Comparison of ENCODE assay signal across 16 mouse cellular contexts in the genomic region with DNA sequence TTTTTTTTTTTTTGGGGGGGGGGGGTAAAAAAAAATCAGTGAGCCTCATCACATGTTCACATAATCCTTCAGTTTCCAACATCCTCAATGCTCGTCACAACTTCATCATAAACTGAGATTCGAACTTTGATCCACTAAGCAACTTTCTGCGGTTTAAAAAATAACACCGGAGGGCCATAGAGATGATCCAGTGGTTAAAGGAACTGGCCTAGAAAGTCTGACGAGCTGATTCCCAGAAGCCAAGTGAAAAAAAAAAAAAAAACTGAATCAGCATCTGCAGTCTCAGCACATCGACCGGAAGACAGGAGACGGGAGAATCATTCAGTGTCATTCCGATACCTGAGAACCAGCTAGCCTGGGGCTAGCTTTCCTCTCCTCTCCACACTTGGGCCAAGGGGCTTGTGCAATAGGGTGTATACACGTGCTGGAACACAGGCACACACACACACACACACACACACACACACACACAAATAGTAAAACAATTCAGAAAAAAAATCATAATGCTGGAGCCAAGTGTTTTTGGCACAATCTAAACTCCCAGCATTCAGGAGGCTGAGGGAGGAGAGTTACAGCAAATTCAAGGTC. TPM values are rescaled to one million over a fixed set of nuclear protein-coding genes. Genes with fewer than 3 reads are reported as not detected.
A peak's percentile ranks its signal among the peaks of the same experiment; 100 is the strongest.
DNase-seq lines count a peak whose midpoint lies in the region; ATAC-seq lines count a peak whose summit lies in the region.
"Had no signal": no experiment of that assay in that cellular context is flagged by ENCODE, and none has a peak within 500 bp of the region (broad histone marks: within the 10 kb centered on the region; RNA-seq: fewer than 3 reads in every experiment).

No protein-coding gene starts in this region.

- peak overlapping the region; percentile 11; the same call in 1 of the 2 replicates for H3K4me2 ChIP-seq in hindbrain, embryonic 14.5 days (replicated peaks)
- H3K4me2 ChIP-seq in hindbrain, embryonic 16.5 days (ENCODE audit: low read length): no peak overlapping the region; the same call in 1 of the 2 replicates
- peak overlapping the region; percentile 15 for H3K4me2 ChIP-seq in lung, embryonic 16.5 days (ENCODE audit: low read depth, low read length)

- intact Hi-C loops in left cerebral cortex, postnatal 4 days (cut with DNase I): no loop called here

- WGBS in hindbrain, embryonic 14.5 days: 80% methylated on average over 10 of the region's 10 CpGs
- 71% methylated on average over 10 of the region's 10 CpGs for WGBS in hindbrain, embryonic 16.5 days
- WGBS in lung, embryonic 16.5 days: 57% methylated on average over 10 of the region's 10 CpGs

- no peaks in the 10 kb centered on the region for H3K36me3 ChIP-seq in hindbrain, embryonic 14.5 days (replicated peaks; ENCODE audit: control insufficient read depth, insufficient read depth)
- H3K36me3 ChIP-seq in hindbrain, embryonic 16.5 days (ENCODE audit: control insufficient read depth, insufficient read depth, low read length): no peaks in the 10 kb centered on the region
- H3K36me3 ChIP-seq in lung, embryonic 16.5 days (ENCODE audit: control insufficient read depth, insufficient read depth, low read length): no peaks in the 10 kb centered on the region
- H3K36me3 ChIP-seq: G1E had no signal

- no peak overlapping the region for H3K9ac ChIP-seq in hindbrain, embryonic 14.5 days
- no peak overlapping the region for H3K9ac ChIP-seq in hindbrain, embryonic 16.5 days (ENCODE audit: low read depth, low read length)
- no peak overlapping the region for H3K9ac ChIP-seq in lung, embryonic 16.5 days (ENCODE audit: low read length)
- H3K9ac ChIP-seq: liver, embryonic 14.5 days had no signal

- H3K4me3 ChIP-seq in hindbrain, embryonic 14.5 days (replicated peaks; ENCODE audit: low read length): no peak overlapping the region
- no peak overlapping the region for H3K4me3 ChIP-seq in hindbrain, embryonic 16.5 days (ENCODE audit: low read length)
- H3K4me3 ChIP-seq in lung, embryonic 16.5 days (ENCODE audit: low read length): no peak overlapping the region

- H3K27me3 ChIP-seq in hindbrain, embryonic 14.5 days (ENCODE audit: control insufficient read depth, insufficient read depth, low read length): no peaks in the 10 kb centered on the region
- no peaks in the 10 kb centered on the region for H3K27me3 ChIP-seq in hindbrain, embryonic 16.5 days (replicated peaks; ENCODE audit: control insufficient read depth, insufficient read depth, low read length)
- no peaks in the 10 kb centered on the region for H3K27me3 ChIP-seq in lung, embryonic 16.5 days (ENCODE audit: control insufficient read depth, insufficient read depth, low read depth, low read length)

- DNase-seq in adrenal gland, postnatal 14 days: peak; percentile 45
- no peak for DNase-seq in adrenal gland, adult 18-20 months (ENCODE audit: low spot score in 2 of 2)
- DNase-seq in hindbrain, embryonic 14.5 days (ENCODE audit: low spot score): no peak
- no peak for DNase-seq in lung, postnatal 14 days
- peak; percentile 54 for DNase-seq in skeletal muscle tissue, adult 2 months (ENCODE audit: low read depth, low spot score)
- no peak for DNase-seq in left cerebral cortex, postnatal 4 days
- DNase-seq: adrenal gland, adult 2 months; cerebellum, adult 11-12 months; kidney, adult 8-10 months; spleen, adult 18-20 months had no signal

- H3K9me3 ChIP-seq in hindbrain, embryonic 14.5 days (ENCODE audit: control insufficient read depth, low read length): no peaks in the 10 kb centered on the region
- no peaks in the 10 kb centered on the region for H3K9me3 ChIP-seq in hindbrain, embryonic 16.5 days (ENCODE audit: control insufficient read depth, low read length)
- no peaks in the 10 kb centered on the region for H3K9me3 ChIP-seq in lung, embryonic 16.5 days (ENCODE audit: control insufficient read depth, low read length)
- H3K9me3 ChIP-seq: G1E had no signal

- H3K27ac ChIP-seq in hindbrain, embryonic 14.5 days: no peak overlapping the region
- no peak overlapping the region for H3K27ac ChIP-seq in hindbrain, embryonic 16.5 days (ENCODE audit: low read depth, low read length)
- H3K27ac ChIP-seq in lung, embryonic 16.5 days (ENCODE audit: low read length): peak overlapping the region; percentile 65
- H3K27ac ChIP-seq: liver, embryonic 14.5 days had no signal

- ATAC-seq in hindbrain, embryonic 14.5 days (ENCODE audit: low FRiP score): no peak
- ATAC-seq in hindbrain, embryonic 16.5 days: no peak
- no peak for ATAC-seq in lung, embryonic 16.5 days (ENCODE audit: low read depth)
- ATAC-seq: forebrain, embryonic 14.5 days; midbrain, embryonic 16.5 days had no signal

- H3K4me1 ChIP-seq in hindbrain, embryonic 14.5 days (replicated peaks; ENCODE audit: control insufficient read depth, insufficient read depth, low read length): peaks cover 13% of the 10 kb centered on the region
- peaks cover 10% of the 10 kb centered on the region for H3K4me1 ChIP-seq in hindbrain, embryonic 16.5 days (ENCODE audit: control insufficient read depth, insufficient read depth, low read depth, low read length)
- H3K4me1 ChIP-seq in lung, embryonic 16.5 days (replicated peaks; ENCODE audit: control insufficient read depth, insufficient read depth, low read length): peaks cover 12% of the 10 kb centered on the region

RNA-seq across cellular contexts. Expression of gene Lgmn, which starts 2.6 kb away (rescaled TPM):
- total RNA-seq in adrenal gland, postnatal 14 days (2021): 86.7 and 90.6 TPM in 2 replicates
- total RNA-seq in adrenal gland, adult 18-20 months (2021): 100 to 1,000 TPM in 1 of 2 experiments, 10 to 100 TPM in 1; 99.7 to 114 TPM
- polyA plus RNA-seq in hindbrain, embryonic 14.5 days (2014; fragmentation: Nextera tagmentation; extraction: Ambion mirVana): 112 and 118 TPM in 2 replicates
- polyA plus RNA-seq in hindbrain, embryonic 16.5 days (2015; fragmentation: Nextera tagmentation; extraction: Ambion mirVana): 127 and 141 TPM in 2 replicates
- polyA plus RNA-seq in lung, embryonic 16.5 days (2015; fragmentation: Nextera tagmentation; extraction: Ambion mirVana): 139 and 142 TPM in 2 replicates
- total RNA-seq in left cerebral cortex, postnatal 4 days (2021): 10 to 100 TPM; 65.7 to 72.1 TPM

RNA-seq across cellular contexts. Expression of gene Golga5, which starts 31.9 kb away (rescaled TPM):
- 35.0 and 41.2 TPM in 2 replicates for total RNA-seq in adrenal gland, postnatal 14 days (2021)
- 10 to 100 TPM; 31.3 to 40.2 TPM for total RNA-seq in adrenal gland, adult 18-20 months (2021)
- 25.9 and 28.1 TPM in 2 replicates for polyA plus RNA-seq in hindbrain, embryonic 14.5 days (2014; fragmentation: Nextera tagmentation; extraction: Ambion mirVana)
- 24.7 and 28.9 TPM in 2 replicates for polyA plus RNA-seq in hindbrain, embryonic 16.5 days (2015; fragmentation: Nextera tagmentation; extraction: Ambion mirVana)
- polyA plus RNA-seq in lung, embryonic 16.5 days (2015; fragmentation: Nextera tagmentation; extraction: Ambion mirVana): 34.2 and 35.5 TPM in 2 replicates
- total RNA-seq in left cerebral cortex, postnatal 4 days (2021): 10 to 100 TPM; 22.9 to 23.0 TPM

Comparison
In these comparisons a context has a peak if more than half of its experiments do, and no peak if none do; other contexts are left out.
1. DNase-seq: peak in adrenal gland, postnatal 14 days (single experiment) and skeletal muscle tissue, adult 2 months (single experiment); none in adrenal gland, adult 18-20 months (0 of 2), hindbrain, embryonic 14.5 days (single experiment), lung, postnatal 14 days (single experiment) and left cerebral cortex, postnatal 4 days (single experiment).